Mouse (Mus musculus) ES-E14 (cell line): ENCODE results near the gene Dtnbp1.

Experiments
- CHD2 ChIP-seq: IDR thresholded peaks from 2 replicates; pipeline ENCODE4 v1.6.1; 2014; ENCODE audit warnings: mild to moderate bottlenecking, low read depth, low read length, inconsistent platforms
- HCFC1 ChIP-seq: IDR thresholded peaks from 2 replicates; pipeline ENCODE4 v1.6.1; 2012; ENCODE audit warnings: low read length, inconsistent platforms, borderline replicate concordance; ENCODE audit not compliant: insufficient read depth
- ZNF384 ChIP-seq: IDR thresholded peaks from 2 replicates; pipeline ENCODE4 v1.6.1; 2012; ENCODE audit warnings: low read depth, low read length, inconsistent platforms

- TF ChIP-seq HCFC1 (no peak), CHD2 (peak; percentile 10; the same call in 1 of the 2 replicates), ZNF384 (no peak)
These were observed 62.5 kb downstream of the Dtnbp1 start for GRCm38 (mm10) chr13:44939326-44940035.
